25 mouse cellular contexts compared by ENCODE assay signal in the genomic region with DNA sequence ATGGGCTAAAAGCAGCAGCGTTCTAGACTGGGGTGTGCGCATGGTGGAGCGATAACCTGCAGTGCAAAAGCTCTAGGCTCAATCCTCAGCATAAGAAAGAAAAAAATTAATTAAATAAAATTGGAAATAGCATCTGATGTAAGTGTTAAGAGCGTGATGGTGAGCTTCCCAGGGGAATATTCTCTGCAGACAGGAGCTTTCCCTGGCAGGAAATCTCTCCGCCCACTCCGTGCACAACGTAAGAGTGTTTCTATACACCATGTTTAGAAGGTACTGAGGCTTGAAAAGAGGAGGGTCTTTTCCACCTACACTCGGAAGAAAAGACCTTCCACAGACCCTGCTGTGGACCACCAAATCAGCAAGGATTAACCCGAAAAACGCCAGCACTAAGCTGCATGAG. TPM values are rescaled to one million over a fixed set of nuclear protein-coding genes. Genes with fewer than 3 reads are reported as not detected.
DNase-seq lines count a peak whose midpoint lies in the region; ATAC-seq and TF ChIP-seq lines count a peak whose summit lies in the region.
"Had no signal": no experiment of that assay in that cellular context is flagged by ENCODE, and none has a peak within 500 bp of the region (broad histone marks: within the 10 kb centered on the region; RNA-seq: fewer than 3 reads in every experiment).

No protein-coding gene starts in this region.

- H3K4me1 ChIP-seq in hindbrain, embryonic 10.5 days (replicated peaks), result peaks cover 17% of the 10 kb centered on the region
- H3K4me1 ChIP-seq in hindbrain, embryonic 13.5 days (replicated peaks), result peaks cover 12% of the 10 kb centered on the region
- no peaks in the 10 kb centered on the region for H3K4me1 ChIP-seq in hindbrain, postnatal 0 days (ENCODE audit: insufficient read depth, low read length)

- 0 out of 2 replicates have a peak overlapping the region, but pooled peaks have one; percentile 29 for H3K27ac ChIP-seq in hindbrain, embryonic 10.5 days
- H3K27ac ChIP-seq in hindbrain, embryonic 13.5 days, result no peak overlapping the region
- no peak overlapping the region for H3K27ac ChIP-seq in hindbrain, postnatal 0 days
- H3K27ac ChIP-seq: embryonic facial prominence, embryonic 13.5 days; gastrocnemius, adult 2 months; heart, embryonic 13.5 days; limb, embryonic 10.5 days; macrophage; neural tube, embryonic 12.5 days had no signal

- no peaks in the 10 kb centered on the region for H3K36me3 ChIP-seq in hindbrain, embryonic 10.5 days
- no peaks in the 10 kb centered on the region for H3K36me3 ChIP-seq in hindbrain, embryonic 13.5 days
- H3K36me3 ChIP-seq in hindbrain, postnatal 0 days (ENCODE audit: insufficient read depth, low read length), result no peaks in the 10 kb centered on the region
- H3K36me3 ChIP-seq: embryonic facial prominence, embryonic 13.5 days; heart, embryonic 13.5 days; limb, embryonic 10.5 days; neural tube, embryonic 12.5 days had no signal

- H3K27me3 ChIP-seq in hindbrain, embryonic 10.5 days (ENCODE audit: insufficient read depth, poor library complexity, severe bottlenecking), result no peaks in the 10 kb centered on the region
- no peaks in the 10 kb centered on the region for H3K27me3 ChIP-seq in hindbrain, embryonic 13.5 days
- H3K27me3 ChIP-seq in hindbrain, postnatal 0 days (ENCODE audit: insufficient read depth, low read length), result no peaks in the 10 kb centered on the region
- H3K27me3 ChIP-seq: embryonic facial prominence, embryonic 13.5 days; heart, embryonic 13.5 days; neural tube, embryonic 12.5 days; Patski had no signal

- no peak overlapping the region for H3K4me2 ChIP-seq in hindbrain, embryonic 13.5 days
- no peak overlapping the region for H3K4me2 ChIP-seq in hindbrain, postnatal 0 days (ENCODE audit: low read depth, low read length)
- H3K4me2 ChIP-seq: embryonic facial prominence, embryonic 13.5 days; heart, embryonic 13.5 days; liver, embryonic 11.5 days; lung, embryonic 14.5 days; neural tube, embryonic 12.5 days had no signal

- H3K9me3 ChIP-seq in hindbrain, embryonic 10.5 days, result no peaks in the 10 kb centered on the region
- H3K9me3 ChIP-seq in hindbrain, embryonic 13.5 days, result no peaks in the 10 kb centered on the region
- H3K9me3 ChIP-seq in hindbrain, postnatal 0 days (ENCODE audit: low read length), result no peaks in the 10 kb centered on the region
- H3K9me3 ChIP-seq: embryonic facial prominence, embryonic 13.5 days; heart, embryonic 13.5 days; limb, embryonic 10.5 days; neural tube, embryonic 12.5 days had no signal

- 57% methylated on average over 10 of the region's 10 CpGs for WGBS in hindbrain, embryonic 10.5 days
- WGBS in hindbrain, embryonic 13.5 days, result 47% methylated on average over 10 of the region's 10 CpGs
- WGBS in hindbrain, postnatal 0 days, result 49% methylated on average over 10 of the region's 10 CpGs

- no peak for ATAC-seq in hindbrain, embryonic 13.5 days (ENCODE audit: low FRiP score)
- ATAC-seq in hindbrain, postnatal 0 days, result 0 out of 2 replicates have a peak, but pooled peaks have one; percentile 49
- ATAC-seq: activated CD4-positive, CD25-positive, alpha-beta regulatory T cell, adult 4 months; Patski had no signal

- H3K4me3 ChIP-seq in hindbrain, embryonic 10.5 days, result no peak overlapping the region
- H3K4me3 ChIP-seq in hindbrain, embryonic 13.5 days, result no peak overlapping the region
- H3K4me3 ChIP-seq in hindbrain, postnatal 0 days (ENCODE audit: low read length), result no peak overlapping the region
- H3K4me3 ChIP-seq: embryonic facial prominence, embryonic 13.5 days; gastrocnemius, adult 2 months; heart, embryonic 13.5 days; limb, embryonic 10.5 days; neural tube, embryonic 12.5 days had no signal

- DNase-seq in hindbrain, embryonic 10.5 days (ENCODE audit: low spot score), result no peak
- DNase-seq in right cerebral cortex, adult 18-20 months, result peak; percentile 34
- DNase-seq in right cerebral cortex, postnatal 36 days (ENCODE audit: low spot score in 2 of 2), result no peak
- peak; percentile 32 for DNase-seq in hindbrain, postnatal 0 days (ENCODE audit: low spot score)
- peak; percentile 57 for DNase-seq in telencephalon, adult 2 months (ENCODE audit: low read depth, low spot score)
- no peak for DNase-seq in thymus, postnatal 25 days
- DNase-seq: adrenal gland, postnatal 14 days; cerebellum, adult 2 months; gastrocnemius, adult 2 months; heart, adult 11 months; heart, postnatal 36 days; kidney, adult 11 months; kidney, postnatal 14 days; lung, embryonic 14.5 days; thymus, adult 18-20 months had no signal

- no peak for TF ChIP-seq CTCF in hindbrain, postnatal 0 days (IDR thresholded peaks at IDR 0.05; ENCODE audit: low read depth)

- H3K9ac ChIP-seq in hindbrain, embryonic 13.5 days, result no peak overlapping the region
- H3K9ac ChIP-seq in hindbrain, postnatal 0 days (replicated peaks; ENCODE audit: low read length), result no peak overlapping the region
- H3K9ac ChIP-seq: embryonic facial prominence, embryonic 13.5 days; heart, embryonic 13.5 days; lung, embryonic 14.5 days; neural tube, embryonic 12.5 days had no signal

RNA-seq across cellular contexts. Expression of a gene that starts 33.4 kb away (rescaled TPM):
- polyA plus RNA-seq in hindbrain, embryonic 10.5 days (2016; fragmentation: Nextera tagmentation; extraction: Ambion mirVana), result 6.4 and 9.9 TPM in 2 replicates
- 0.96 and 1.4 TPM in 2 replicates for polyA plus RNA-seq in hindbrain, embryonic 13.5 days (2015; fragmentation: Nextera tagmentation; extraction: Ambion mirVana)
- 2.5 and 3.5 TPM in 2 replicates for total RNA-seq in hindbrain, postnatal 0 days (2014; rRNA removed)
- not detected in 2 replicates for polyA plus RNA-seq in hindbrain, postnatal 0 days (2015; fragmentation: Nextera tagmentation; extraction: Ambion mirVana)
- total RNA-seq: common myeloid progenitor, adult 5-6 weeks had no signal
- polyA plus RNA-seq: activated CD4-positive, CD25-positive, alpha-beta regulatory T cell, adult 4 months; lung, embryonic 14.5 days; macrophage had no signal

RNA-seq across cellular contexts. Expression of a gene that starts 41.4 kb away (rescaled TPM):
- 26.1 and 27.2 TPM in 2 replicates for polyA plus RNA-seq in hindbrain, embryonic 10.5 days (2016; fragmentation: Nextera tagmentation; extraction: Ambion mirVana)
- 33.4 and 33.7 TPM in 2 replicates for polyA plus RNA-seq in hindbrain, embryonic 13.5 days (2015; fragmentation: Nextera tagmentation; extraction: Ambion mirVana)
- 12.0 and 14.4 TPM in 2 replicates for total RNA-seq in hindbrain, postnatal 0 days (2014; rRNA removed)
- 26.2 and 29.1 TPM in 2 replicates for polyA plus RNA-seq in hindbrain, postnatal 0 days (2015; fragmentation: Nextera tagmentation; extraction: Ambion mirVana)

RNA-seq across cellular contexts. Expression of a gene that starts 52.1 kb away (rescaled TPM):
- polyA plus RNA-seq in hindbrain, embryonic 10.5 days (2016; fragmentation: Nextera tagmentation; extraction: Ambion mirVana), result 7.6 and 7.8 TPM in 2 replicates
- 0.51 and 0.76 TPM in 2 replicates for polyA plus RNA-seq in hindbrain, embryonic 13.5 days (2015; fragmentation: Nextera tagmentation; extraction: Ambion mirVana)
- 0.97 TPM in 1 of 2 replicates, not detected in the other for total RNA-seq in hindbrain, postnatal 0 days (2014; rRNA removed)
- 0.21 and 0.26 TPM in 2 replicates for polyA plus RNA-seq in hindbrain, postnatal 0 days (2015; fragmentation: Nextera tagmentation; extraction: Ambion mirVana)
- total RNA-seq: common myeloid progenitor, adult 5-6 weeks; gastrocnemius, adult 2 months; heart, postnatal 36 days had no signal
- polyA plus RNA-seq: activated CD4-positive, CD25-positive, alpha-beta regulatory T cell, adult 4 months; cerebellum, adult 2 months; macrophage had no signal

Comparison
In these comparisons a context has a peak if more than half of its experiments do, and no peak if none do; other contexts are left out.
1. DNase-seq: peak in right cerebral cortex, adult 18-20 months (single experiment), hindbrain, postnatal 0 days (single experiment) and telencephalon, adult 2 months (single experiment); none in hindbrain, embryonic 10.5 days (single experiment), right cerebral cortex, postnatal 36 days (0 of 2) and thymus, postnatal 25 days (single experiment).